Mouse (Mus musculus): ENCODE results near the gene Vmn1r137. TPM values are rescaled to one million over a fixed set of nuclear protein-coding genes. Genes with fewer than 3 reads are reported as not detected.
"Not testable (repeated sequence)": the region's sequence is repeated elsewhere in the genome, so short reads cannot be mapped to it uniquely, and the experiment has no call there.

Gene Vmn1r137
- not detected for total RNA-seq (2021)
- long read RNA-seq, experiment 1: 0 reads
- long read RNA-seq, experiment 2: 0 reads

GRCm38 (mm10) chr7:21994287-21994686 is at the start of gene Vmn1r137:
TSS of gene Vmn1r137 (plus strand) at chr7:21994587.
- DNase-seq; intact Hi-C loops (cut with DNase I): not testable (repeated sequence)

GRCm38 (mm10) chr7:22028797-22029196 is 34.4 kb downstream of the Vmn1r137 start, which contains the start of gene Vmn1r138:
TSS of gene Vmn1r138 (minus strand) at chr7:22028897.
- intact Hi-C loops (cut with DNase I); DNase-seq: not testable (repeated sequence)

Other genes with a start within 250 kb of the Vmn1r137 start
- gene Gm4175, start 233.1 kb upstream of the Vmn1r137 start, total RNA-seq (2021): not detected
- not detected for gene Gm4177, start 197.9 kb upstream of the Vmn1r137 start, total RNA-seq (2021)
- not detected for gene Vmn1r135, start 162.2 kb upstream of the Vmn1r137 start, total RNA-seq (2021)
- not detected for gene Gm5725, start 150.3 kb upstream of the Vmn1r137 start, total RNA-seq (2021)
- gene Gm5891, start 73.3 kb upstream of the Vmn1r137 start, total RNA-seq (2021): not detected
- gene Vmn1r138, start 34.3 kb downstream of the Vmn1r137 start, total RNA-seq (2021): not detected
- not detected for gene Gm6176, start 61.7 kb downstream of the Vmn1r137 start, total RNA-seq (2021)
- gene Vmn1r139, start 74.5 kb downstream of the Vmn1r137 start, total RNA-seq (2021): not detected
- gene Gm16451, start 123.7 kb downstream of the Vmn1r137 start, total RNA-seq (2021): not detected
- not detected for gene Gm10666, start 140.2 kb downstream of the Vmn1r137 start, total RNA-seq (2021)
- gene Vmn1r142, start 169.4 kb downstream of the Vmn1r137 start, total RNA-seq (2021): not detected
- not detected for gene Vmn1r143, start 194.8 kb downstream of the Vmn1r137 start, total RNA-seq (2021)
- gene Gm8653, start 206.7 kb downstream of the Vmn1r137 start, total RNA-seq (2021): not detected
- not detected for gene Gm8453, start 234.9 kb downstream of the Vmn1r137 start, total RNA-seq (2021)

All from gastrocnemius, postnatal 36 days (tissue).